Mouse (Mus musculus): ENCODE data around the gene Yy1.

Gene Yy1

DNA sequence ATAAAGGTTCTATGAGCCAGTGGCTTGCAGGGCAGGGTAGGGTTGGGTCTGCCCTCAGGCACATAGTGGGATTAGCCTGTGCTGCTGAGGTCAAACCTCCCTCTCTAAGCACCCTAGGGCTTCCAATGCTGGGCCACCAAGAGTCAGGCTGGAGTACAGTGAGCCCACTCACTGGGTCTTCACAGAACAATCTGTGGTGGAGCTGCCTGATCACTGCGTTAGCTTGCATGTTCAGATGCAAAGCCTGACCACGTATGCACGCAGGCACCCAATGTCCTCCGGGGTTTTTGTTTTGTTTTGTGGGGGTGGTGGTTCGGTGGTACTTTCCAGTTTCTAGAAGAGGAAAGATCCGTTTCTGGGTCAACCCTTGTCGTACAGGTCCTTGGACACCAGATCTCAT is 64.3 kb downstream of the Yy1 start:
- no peak for DNase-seq (ENCODE audit: low read depth, low spot score)

DNA sequence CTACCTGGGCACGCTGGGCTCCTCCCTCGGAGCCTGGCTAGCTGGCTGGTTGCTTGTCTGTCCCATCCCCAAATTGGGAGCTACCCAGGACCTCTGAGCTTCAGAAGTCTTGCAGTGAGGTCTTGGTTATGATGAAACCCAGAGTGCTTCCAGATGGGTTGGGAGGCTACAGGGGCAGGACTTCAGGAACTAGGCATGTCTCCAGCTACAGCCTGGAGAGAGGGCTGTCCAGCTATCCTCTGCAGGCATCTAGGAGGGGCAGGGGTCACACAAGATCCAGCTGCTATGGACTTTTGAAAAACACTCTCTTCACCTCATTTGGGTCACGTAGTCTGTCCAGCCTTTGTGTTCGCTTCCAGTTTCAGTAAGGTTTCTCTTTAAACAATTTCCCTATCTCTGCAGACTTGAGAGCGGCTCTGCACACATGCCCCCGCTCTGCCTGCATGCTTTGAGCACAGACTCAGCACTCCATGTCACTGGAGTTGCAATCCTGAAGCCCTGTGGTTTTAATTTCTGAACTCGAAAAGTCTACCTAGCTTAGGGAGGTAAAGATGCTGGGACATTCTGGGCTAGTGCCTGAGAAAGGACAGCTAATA is 64.9 kb downstream of the Yy1 start:
- DNase-seq (ENCODE audit: low read depth, low spot score) = no peak

DNA sequence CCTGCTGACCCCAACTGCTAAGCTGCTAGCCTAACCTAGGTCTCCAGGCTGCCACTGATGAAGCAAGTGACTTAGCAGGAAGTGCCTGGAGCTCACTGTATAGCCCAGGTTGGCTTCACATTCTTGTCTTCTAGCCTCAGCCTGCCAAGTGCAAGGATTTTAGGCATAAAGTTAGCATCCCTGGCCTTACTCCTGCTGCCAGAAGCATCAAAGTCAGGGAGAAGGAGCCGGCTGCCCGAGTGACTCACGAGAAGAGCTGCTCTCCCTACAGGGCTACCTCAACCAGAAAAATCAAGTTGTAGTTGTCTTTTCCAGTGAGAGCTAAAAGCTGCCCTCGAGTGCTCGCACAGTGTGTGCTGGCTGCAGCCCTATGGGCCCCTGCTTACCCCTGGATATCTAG is 65.7 kb downstream of the Yy1 start:
- no peak for DNase-seq (ENCODE audit: low read depth, low spot score)

DNA sequence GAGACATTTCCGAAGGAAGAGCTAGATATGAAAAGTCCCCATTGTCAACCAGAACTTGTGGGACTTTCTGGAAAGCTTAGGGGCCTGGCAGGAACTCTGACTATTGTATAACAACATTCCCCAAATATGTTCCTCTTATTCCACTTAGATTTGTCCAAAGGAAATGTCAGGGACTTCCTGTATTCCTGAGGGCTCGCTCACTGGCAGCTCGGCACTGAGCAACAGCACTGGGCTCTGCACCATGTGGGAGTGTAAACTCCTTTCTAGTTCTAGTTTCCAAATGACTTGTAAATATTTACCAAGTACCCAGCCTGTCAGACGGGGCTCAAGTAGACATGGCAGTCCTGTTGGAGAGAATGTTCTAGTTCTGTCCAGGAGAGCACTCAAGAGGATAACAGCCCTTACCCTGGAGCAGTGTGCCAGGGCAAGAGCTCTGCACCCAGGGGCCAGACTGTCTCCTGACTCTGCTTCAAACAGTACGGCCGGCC is 72.3 kb downstream of the Yy1 start:
- no peak for DNase-seq (ENCODE audit: low read depth, low spot score)

DNA sequence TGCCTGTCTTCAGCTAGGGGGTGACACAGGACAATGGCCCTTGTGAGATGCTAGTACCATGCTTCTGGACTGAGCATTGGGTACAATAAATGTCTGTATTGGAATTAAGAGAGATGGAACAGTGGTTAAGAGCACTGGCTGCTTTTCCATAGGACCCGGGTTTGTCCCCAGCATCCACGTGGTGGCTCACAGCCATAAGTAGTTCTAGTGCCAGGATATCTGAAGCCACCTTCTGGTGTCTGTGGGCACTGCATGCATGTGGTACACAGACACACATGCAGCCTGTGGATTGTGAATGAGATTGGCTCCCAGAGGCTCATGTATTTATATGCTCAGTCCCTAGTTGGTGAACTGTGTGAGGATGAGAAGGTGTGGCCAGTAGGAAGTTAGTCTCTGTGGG is 76.8 kb downstream of the Yy1 start:
- DNase-seq (ENCODE audit: low read depth, low spot score) = peak; percentile 71

Data from ES-CJ7 (cell line).